In the genomic region with DNA sequence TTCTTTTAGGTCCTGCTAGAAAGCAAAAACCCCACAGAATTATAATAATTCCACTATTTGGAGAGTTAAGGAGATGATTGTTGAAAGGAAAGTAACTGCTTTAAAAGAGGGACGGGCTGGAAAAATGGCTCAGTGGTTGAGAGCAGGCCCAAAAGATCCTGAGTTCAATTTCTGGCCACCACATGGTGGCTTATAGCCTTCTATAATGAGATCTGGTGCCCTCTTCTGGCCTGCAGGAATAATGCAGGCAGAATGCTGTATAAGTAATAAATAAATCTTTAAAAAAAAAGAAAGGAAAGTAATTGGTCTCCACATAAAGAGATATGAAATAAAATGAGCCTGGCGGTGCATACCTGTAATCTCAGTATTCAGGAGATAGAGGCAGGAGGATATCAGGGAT, we compare ENCODE assay signal across 9 mouse cellular contexts. TPM values are rescaled to one million over a fixed set of nuclear protein-coding genes. Genes with fewer than 3 reads are reported as not detected.
DNase-seq lines count a peak whose midpoint lies in the region; ATAC-seq lines count a peak whose summit lies in the region.
"Had no signal": no experiment of that assay in that cellular context is flagged by ENCODE, and none has a peak within 500 bp of the region (broad histone marks: within the 10 kb centered on the region; RNA-seq: fewer than 3 reads in every experiment).

No protein-coding gene starts in this region.

- 31% methylated on average over 2 of the region's 2 CpGs for WGBS in hindbrain, embryonic 14.5 days
- WGBS in hindbrain, embryonic 16.5 days, result 27% methylated on average over 2 of the region's 2 CpGs
- WGBS in embryonic facial prominence, embryonic 14.5 days, result 18% methylated on average over 2 of the region's 2 CpGs

- no peaks in the 10 kb centered on the region for H3K9me3 ChIP-seq in hindbrain, embryonic 14.5 days (ENCODE audit: control insufficient read depth, low read length)
- no peaks in the 10 kb centered on the region for H3K9me3 ChIP-seq in hindbrain, embryonic 16.5 days (ENCODE audit: control insufficient read depth, low read length)
- no peaks in the 10 kb centered on the region for H3K9me3 ChIP-seq in embryonic facial prominence, embryonic 14.5 days (ENCODE audit: control insufficient read depth, low read length)
- H3K9me3 ChIP-seq: limb, embryonic 15.5 days had no signal

- H3K4me3 ChIP-seq in hindbrain, embryonic 14.5 days (replicated peaks; ENCODE audit: low read length), result no peak overlapping the region
- no peak overlapping the region for H3K4me3 ChIP-seq in hindbrain, embryonic 16.5 days (ENCODE audit: low read length)
- no peak overlapping the region for H3K4me3 ChIP-seq in embryonic facial prominence, embryonic 14.5 days (ENCODE audit: low read depth, low read length)
- H3K4me3 ChIP-seq: limb, embryonic 15.5 days had no signal

- H3K27ac ChIP-seq in hindbrain, embryonic 14.5 days, result no peak overlapping the region
- H3K27ac ChIP-seq in hindbrain, embryonic 16.5 days (ENCODE audit: low read depth, low read length), result no peak overlapping the region
- no peak overlapping the region for H3K27ac ChIP-seq in embryonic facial prominence, embryonic 14.5 days (replicated peaks; ENCODE audit: low read depth, low read length)

- H3K27me3 ChIP-seq in hindbrain, embryonic 14.5 days (ENCODE audit: control insufficient read depth, insufficient read depth, low read length), result no peaks in the 10 kb centered on the region
- H3K27me3 ChIP-seq in hindbrain, embryonic 16.5 days (replicated peaks; ENCODE audit: control insufficient read depth, insufficient read depth, low read length), result no peaks in the 10 kb centered on the region
- no peaks in the 10 kb centered on the region for H3K27me3 ChIP-seq in embryonic facial prominence, embryonic 14.5 days (replicated peaks; ENCODE audit: control insufficient read depth, insufficient read depth, low read length)

- H3K4me1 ChIP-seq in hindbrain, embryonic 14.5 days (replicated peaks; ENCODE audit: control insufficient read depth, insufficient read depth, low read length), result no peaks in the 10 kb centered on the region
- H3K4me1 ChIP-seq in hindbrain, embryonic 16.5 days (ENCODE audit: control insufficient read depth, insufficient read depth, low read depth, low read length), result peaks cover 8% of the 10 kb centered on the region
- H3K4me1 ChIP-seq in embryonic facial prominence, embryonic 14.5 days (ENCODE audit: control insufficient read depth, insufficient read depth, low read length), result no peaks in the 10 kb centered on the region

- H3K36me3 ChIP-seq in hindbrain, embryonic 14.5 days (replicated peaks; ENCODE audit: control insufficient read depth, insufficient read depth), result no peaks in the 10 kb centered on the region; the same call in 1 of the 2 replicates
- no peaks in the 10 kb centered on the region for H3K36me3 ChIP-seq in hindbrain, embryonic 16.5 days (ENCODE audit: control insufficient read depth, insufficient read depth, low read length)
- H3K36me3 ChIP-seq in embryonic facial prominence, embryonic 14.5 days (ENCODE audit: control insufficient read depth, insufficient read depth, low read length), result no peaks in the 10 kb centered on the region
- H3K36me3 ChIP-seq: limb, embryonic 15.5 days had no signal

- DNase-seq in hindbrain, embryonic 14.5 days (ENCODE audit: low spot score), result peak; percentile 53
- DNase-seq in CD4-positive helper T cell, adult 2 months (ENCODE audit: low read depth, low spot score), result peak; percentile 78
- peak; percentile 76 for DNase-seq in ZHBTc4 (ENCODE audit: low read depth, low spot score)
- peak; percentile 63 for DNase-seq in embryonic facial prominence, embryonic 14.5 days (ENCODE audit: low spot score)
- peak; percentile 8 to 29 for DNase-seq in layer of hippocampus, postnatal 36 days
- peak; percentile 70 for DNase-seq in retina, embryonic 14.5 days (ENCODE audit: low spot score)
- DNase-seq in ovary, postnatal 10 days (ENCODE audit: low spot score), result no peak

- no peak for ATAC-seq in hindbrain, embryonic 14.5 days (ENCODE audit: low FRiP score)
- no peak for ATAC-seq in hindbrain, embryonic 16.5 days
- no peak for ATAC-seq in embryonic facial prominence, embryonic 14.5 days (ENCODE audit: low read depth)

- no peak overlapping the region for H3K9ac ChIP-seq in hindbrain, embryonic 14.5 days
- H3K9ac ChIP-seq in hindbrain, embryonic 16.5 days (ENCODE audit: low read depth, low read length), result no peak overlapping the region
- no peak overlapping the region for H3K9ac ChIP-seq in embryonic facial prominence, embryonic 14.5 days (ENCODE audit: low read depth, low read length)
- H3K9ac ChIP-seq: limb, embryonic 15.5 days had no signal

- H3K4me2 ChIP-seq in hindbrain, embryonic 14.5 days (replicated peaks), result no peak overlapping the region
- no peak overlapping the region for H3K4me2 ChIP-seq in hindbrain, embryonic 16.5 days (ENCODE audit: low read length)
- no peak overlapping the region for H3K4me2 ChIP-seq in embryonic facial prominence, embryonic 14.5 days (ENCODE audit: low read depth, low read length)
- H3K4me2 ChIP-seq: limb, embryonic 15.5 days had no signal

RNA-seq across cellular contexts. Expression of gene Magt1, which starts 1.5 kb away (rescaled TPM):
- polyA plus RNA-seq in hindbrain, embryonic 14.5 days (2014; fragmentation: Nextera tagmentation; extraction: Ambion mirVana), result 22.8 and 23.3 TPM in 2 replicates
- polyA plus RNA-seq in hindbrain, embryonic 16.5 days (2015; fragmentation: Nextera tagmentation; extraction: Ambion mirVana), result 21.4 and 22.7 TPM in 2 replicates
- polyA plus RNA-seq in embryonic facial prominence, embryonic 14.5 days (2014; fragmentation: Nextera tagmentation; extraction: Ambion mirVana), result 57.7 and 59.5 TPM in 2 replicates
- 10 to 100 TPM; 17.2 to 17.3 TPM for total RNA-seq in layer of hippocampus, postnatal 36 days (2021)

RNA-seq across cellular contexts. Expression of gene Cox7b, which starts 2.3 kb away (rescaled TPM):
- 418 and 458 TPM in 2 replicates for polyA plus RNA-seq in hindbrain, embryonic 14.5 days (2014; fragmentation: Nextera tagmentation; extraction: Ambion mirVana)
- 384 and 412 TPM in 2 replicates for polyA plus RNA-seq in hindbrain, embryonic 16.5 days (2015; fragmentation: Nextera tagmentation; extraction: Ambion mirVana)
- polyA plus RNA-seq in embryonic facial prominence, embryonic 14.5 days (2014; fragmentation: Nextera tagmentation; extraction: Ambion mirVana), result 417 and 481 TPM in 2 replicates
- 100 to 1,000 TPM; 323 to 339 TPM for total RNA-seq in layer of hippocampus, postnatal 36 days (2021)

RNA-seq across cellular contexts. Expression of gene Atp7a, which starts 13.9 kb away (rescaled TPM):
- polyA plus RNA-seq in hindbrain, embryonic 14.5 days (2014; fragmentation: Nextera tagmentation; extraction: Ambion mirVana), result 16.7 and 17.4 TPM in 2 replicates
- 10.2 and 13.4 TPM in 2 replicates for polyA plus RNA-seq in hindbrain, embryonic 16.5 days (2015; fragmentation: Nextera tagmentation; extraction: Ambion mirVana)
- 28.4 and 32.1 TPM in 2 replicates for polyA plus RNA-seq in embryonic facial prominence, embryonic 14.5 days (2014; fragmentation: Nextera tagmentation; extraction: Ambion mirVana)
- total RNA-seq in layer of hippocampus, postnatal 36 days (2021), result 1 to 10 TPM; 8.4 to 8.9 TPM
